Mouse (Mus musculus): Measurements from ENCODE around the gene Tlr9.

The Tlr9 gene

GRCm38 (mm10) chr9:106269076-106269788, 46.8 kb downstream of the Tlr9 start:
- no peak for DNase-seq

- no peak for DNase-seq
These were observed 47.5 kb downstream of the Tlr9 start for GRCm38 (mm10) chr9:106269879-106270278.

- peak in 1 of 2 experiments; percentile 17 for DNase-seq
These were observed 48.3 kb downstream of the Tlr9 start for GRCm38 (mm10) chr9:106270656-106271055.

- no peak for DNase-seq
These were observed 49.9 kb downstream of the Tlr9 start for GRCm38 (mm10) chr9:106272288-106272687.

- DNase-seq = peak; percentile 18 to 59
These were observed 50.9 kb downstream of the Tlr9 start for GRCm38 (mm10) chr9:106273276-106273675.

GRCm38 (mm10) chr9:106273791-106274190, 51.4 kb downstream of the Tlr9 start:
- DNase-seq = peak; percentile 20 to 43

- DNase-seq = no peak
These were observed 52.3 kb downstream of the Tlr9 start for GRCm38 (mm10) chr9:106274652-106275180.

GRCm38 (mm10) chr9:106275806-106276205, 53.4 kb downstream of the Tlr9 start:
- DNase-seq = no peak

Data from kidney, postnatal 25 days (tissue).